Mouse (Mus musculus): ENCODE results near the gene Olfr119. TPM values are rescaled to one million over a fixed set of nuclear protein-coding genes. Genes with fewer than 3 reads are reported as not detected.
"Not testable (repeated sequence)": the region's sequence is repeated elsewhere in the genome, so short reads cannot be mapped to it uniquely, and the experiment has no call there.

The Olfr119 gene
- not detected in 2 replicates for polyA plus RNA-seq (2015; fragmentation: Nextera tagmentation; extraction: Ambion mirVana)

GRCm38 (mm10) chr17:37696264-37696663 is at the start of gene Olfr119:
Gene Olfr119, plus strand, starts transcription at chr17:37696564.
- not testable (repeated sequence) for H3K4me3 ChIP-seq (replicated peaks); H3K27me3 ChIP-seq; H3K9me3 ChIP-seq (replicated peaks); H3K9ac ChIP-seq; ATAC-seq (replicated peaks; ENCODE audit: low FRiP score); H3K4me1 ChIP-seq; H3K4me2 ChIP-seq; H3K27ac ChIP-seq; H3K36me3 ChIP-seq
- 67% methylated on average over 1 of the region's 1 CpGs for WGBS

GRCm38 (mm10) chr17:37663682-37664081 is 32.7 kb upstream of the Olfr119 start, which contains the start of gene Olfr117:
Gene Olfr117, minus strand, starts transcription at chr17:37663782.
- Histone ChIP-seq H3K4me1 (no peaks in the 10 kb centered on the region), H3K9ac (no peak within 1 kb of the TSS), H3K27ac (no peak within 1 kb of the TSS), H3K27me3 (no peaks in the 10 kb centered on the region), H3K36me3 (no peaks in the 10 kb centered on the region), H3K4me2 (no peak within 1 kb of the TSS), H3K4me3 (replicated peaks) (no peak within 1 kb of the TSS), H3K9me3 (replicated peaks) (no peaks in the 10 kb centered on the region)
- no peak for ATAC-seq (replicated peaks; ENCODE audit: low FRiP score)
- 67% methylated on average over 1 of the region's 1 CpGs for WGBS

DNA sequence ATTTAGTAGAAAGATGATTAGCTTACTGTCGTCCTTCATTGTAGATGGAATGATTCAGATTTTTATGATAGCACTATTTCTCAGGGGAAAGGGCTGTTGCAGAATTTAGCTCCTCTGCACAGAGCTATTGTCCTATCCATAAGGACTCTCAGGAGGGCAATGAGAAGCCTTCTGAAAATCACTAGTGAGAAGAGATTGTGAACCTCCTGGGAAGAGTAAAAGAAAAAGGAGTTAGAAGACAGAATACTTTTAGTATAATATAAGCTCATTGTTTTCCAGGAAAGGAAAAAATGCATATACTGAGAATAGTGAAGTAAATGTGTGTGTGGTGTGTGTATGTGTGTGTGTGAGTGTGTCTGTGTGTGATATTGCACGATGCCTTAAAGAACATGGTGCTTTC is 29.7 kb upstream of the Olfr119 start, which contains the start of gene Olfr118:
Gene Olfr118 (plus strand): TSS at position 301 of the 400 bp plus-strand sequence.
- no peaks in the 10 kb centered on the region for H3K4me1 ChIP-seq

GRCm38 (mm10) chr17:37721508-37721907 is 25.1 kb downstream of the Olfr119 start, which contains the start of gene Olfr120:
Gene Olfr120, plus strand, starts transcription at chr17:37721808.
- 75% methylated on average over 1 of the region's 1 CpGs for WGBS
- Histone ChIP-seq H3K4me2 (no peak within 1 kb of the TSS), H3K4me3 (replicated peaks) (no peak within 1 kb of the TSS), H3K36me3 (no peaks in the 10 kb centered on the region), H3K27me3 (no peaks in the 10 kb centered on the region), H3K4me1 (no peaks in the 10 kb centered on the region), H3K27ac (no peak within 1 kb of the TSS), H3K9me3 (replicated peaks) (no peaks in the 10 kb centered on the region), H3K9ac (no peak within 1 kb of the TSS)
- ATAC-seq (replicated peaks; ENCODE audit: low FRiP score): no peak

More for the DNA sequence above, 29.7 kb upstream of the Olfr119 start, which contains the start of gene Olfr118:
- Histone ChIP-seq H3K9me3 (replicated peaks) (no peaks in the 10 kb centered on the region), H3K9ac (no peak within 1 kb of the TSS), H3K36me3 (no peaks in the 10 kb centered on the region), H3K4me3 (replicated peaks) (no peak within 1 kb of the TSS), H3K4me2 (no peak within 1 kb of the TSS), H3K27me3 (no peaks in the 10 kb centered on the region), H3K27ac (no peak within 1 kb of the TSS)
- 64% methylated on average over 2 of the region's 2 CpGs for WGBS
- ATAC-seq (replicated peaks; ENCODE audit: low FRiP score): no peak

DNA sequence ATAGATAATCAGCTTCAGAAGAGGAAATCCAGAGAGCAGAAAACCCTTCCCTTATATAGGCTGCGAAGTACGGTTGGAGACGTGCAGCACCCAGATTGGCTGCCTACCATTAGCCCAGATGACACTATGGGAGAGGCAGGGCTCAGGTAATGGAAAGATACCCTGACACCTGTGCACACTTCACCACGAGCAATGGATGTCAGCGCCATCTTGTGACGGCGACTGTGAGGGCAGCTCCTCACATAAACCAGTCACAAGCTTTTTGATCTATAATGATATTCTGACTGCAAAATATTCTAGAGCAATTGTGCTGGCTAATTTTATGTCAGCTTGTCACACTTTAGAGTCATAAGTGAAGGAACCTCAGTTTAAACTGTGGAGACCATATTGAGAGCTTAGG is 41.7 kb downstream of the Olfr119 start:
- 52% methylated on average over 7 of the region's 7 CpGs for WGBS
- no peak for ATAC-seq (replicated peaks; ENCODE audit: low FRiP score)
- no peak overlapping the region for H3K4me3 ChIP-seq (replicated peaks)

More for the DNA sequence above, 41.7 kb downstream of the Olfr119 start:
- H3K4me2 ChIP-seq: no peak overlapping the region
- no peak overlapping the region for H3K27ac ChIP-seq
- no peaks in the 10 kb centered on the region for H3K27me3 ChIP-seq
- H3K4me1 ChIP-seq: no peaks in the 10 kb centered on the region
- H3K36me3 ChIP-seq: no peaks in the 10 kb centered on the region
- H3K9ac ChIP-seq: no peak overlapping the region
- no peaks in the 10 kb centered on the region for H3K9me3 ChIP-seq (replicated peaks)

Other genes with a start within 250 kb of the Olfr119 start
- not detected in 2 replicates for gene Olfr109, start 237.6 kb upstream of the Olfr119 start, polyA plus RNA-seq (2015; fragmentation: Nextera tagmentation; extraction: Ambion mirVana)
- not detected in 2 replicates for gene H2-M2, start 213.0 kb upstream of the Olfr119 start, polyA plus RNA-seq (2015; fragmentation: Nextera tagmentation; extraction: Ambion mirVana)
- gene Olfr110, start 204.1 kb upstream of the Olfr119 start, polyA plus RNA-seq (2015; fragmentation: Nextera tagmentation; extraction: Ambion mirVana): not detected in 2 replicates
- not detected in 2 replicates for gene Olfr111, start 188.5 kb upstream of the Olfr119 start, polyA plus RNA-seq (2015; fragmentation: Nextera tagmentation; extraction: Ambion mirVana)
- not detected in 2 replicates for gene Olfr112, start 127.1 kb upstream of the Olfr119 start, polyA plus RNA-seq (2015; fragmentation: Nextera tagmentation; extraction: Ambion mirVana)
- not detected in 2 replicates for gene Olfr113, start 118.9 kb upstream of the Olfr119 start, polyA plus RNA-seq (2015; fragmentation: Nextera tagmentation; extraction: Ambion mirVana)
- not detected in 2 replicates for gene Olfr114, start 103.8 kb upstream of the Olfr119 start, polyA plus RNA-seq (2015; fragmentation: Nextera tagmentation; extraction: Ambion mirVana)
- gene Olfr115, start 69.5 kb upstream of the Olfr119 start, polyA plus RNA-seq (2015; fragmentation: Nextera tagmentation; extraction: Ambion mirVana): not detected in 2 replicates
- gene Olfr116, start 69.4 kb upstream of the Olfr119 start, polyA plus RNA-seq (2015; fragmentation: Nextera tagmentation; extraction: Ambion mirVana): not detected in 2 replicates
- not detected in 2 replicates for gene Olfr117, start 32.8 kb upstream of the Olfr119 start, polyA plus RNA-seq (2015; fragmentation: Nextera tagmentation; extraction: Ambion mirVana)
- not detected in 2 replicates for gene Olfr118, start 29.6 kb upstream of the Olfr119 start, polyA plus RNA-seq (2015; fragmentation: Nextera tagmentation; extraction: Ambion mirVana)
- not detected in 2 replicates for gene Olfr120, start 25.2 kb downstream of the Olfr119 start, polyA plus RNA-seq (2015; fragmentation: Nextera tagmentation; extraction: Ambion mirVana)
- not detected in 2 replicates for gene Olfr121, start 52.3 kb downstream of the Olfr119 start, polyA plus RNA-seq (2015; fragmentation: Nextera tagmentation; extraction: Ambion mirVana)
- gene Olfr122, start 72.0 kb downstream of the Olfr119 start, polyA plus RNA-seq (2015; fragmentation: Nextera tagmentation; extraction: Ambion mirVana): not detected in 2 replicates
- gene Olfr123, start 97.0 kb downstream of the Olfr119 start, polyA plus RNA-seq (2015; fragmentation: Nextera tagmentation; extraction: Ambion mirVana): not detected in 2 replicates
- gene Olfr124, start 103.3 kb downstream of the Olfr119 start, polyA plus RNA-seq (2015; fragmentation: Nextera tagmentation; extraction: Ambion mirVana): not detected in 2 replicates
- gene Olfr125, start 136.4 kb downstream of the Olfr119 start, polyA plus RNA-seq (2015; fragmentation: Nextera tagmentation; extraction: Ambion mirVana): not detected in 2 replicates
- not detected in 2 replicates for gene Olfr126, start 150.9 kb downstream of the Olfr119 start, polyA plus RNA-seq (2015; fragmentation: Nextera tagmentation; extraction: Ambion mirVana)
- gene Olfr127, start 203.9 kb downstream of the Olfr119 start, polyA plus RNA-seq (2015; fragmentation: Nextera tagmentation; extraction: Ambion mirVana): not detected in 2 replicates
- not detected in 2 replicates for gene Olfr128, start 224.0 kb downstream of the Olfr119 start, polyA plus RNA-seq (2015; fragmentation: Nextera tagmentation; extraction: Ambion mirVana)